Mouse (Mus musculus): ENCODE measurements around the gene Slc27a5. TPM values are rescaled to one million over a fixed set of nuclear protein-coding genes. Genes with fewer than 3 reads are reported as not detected.

Gene Slc27a5
- total and polyA plus RNA-seq, 3 experiments: 0.04 TPM; not detected in 2

DNA sequence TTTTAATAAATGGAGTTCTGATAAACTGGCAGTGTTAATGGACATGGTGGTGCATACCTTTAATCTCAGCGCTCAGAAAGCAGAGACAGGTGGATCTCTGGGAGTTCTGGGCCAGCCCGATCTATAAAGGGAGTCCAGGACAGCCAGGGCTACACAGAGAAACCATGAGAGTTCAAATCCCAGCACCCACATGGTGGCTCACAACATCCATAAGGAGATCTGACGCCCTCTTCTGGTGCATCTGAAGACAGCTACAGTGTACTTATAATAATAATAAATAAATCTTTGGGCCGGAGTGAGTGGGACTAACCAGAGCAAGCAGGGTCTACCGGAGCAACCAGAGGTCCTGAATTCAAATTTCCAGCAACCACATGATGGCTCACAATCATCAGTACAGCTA lies 5.4 kb upstream of the Slc27a5 start:
- TF ChIP-seq CTCF (conservative IDR thresholded peaks at IDR 0.05 in 1 of 2, IDR thresholded peaks at IDR 0.05 in 1 of 2; ENCODE audit: low read depth in 2 of 2, low read length in 2 of 2): peak in 1 of 2 experiments; percentile 9; a peak in 1 of 4 replicates
- TF ChIP-seq ZNF384 (IDR thresholded peaks at IDR 0.05; ENCODE audit: low read depth, low read length): no peak
- no peaks in the 10 kb centered on the region for H3K27me3 ChIP-seq (replicated peaks)
- no peaks in the 10 kb centered on the region for H3K79me2 ChIP-seq (replicated peaks; ENCODE audit: control insufficient read depth, extremely low read depth, insufficient read depth, poor library complexity, severe bottlenecking)
- in situ Hi-C loops (cut with MboI; ENCODE audit: low pct_ligation_motif_present, low pct_unique_long_range_greater_than_20kb, low sequenced_read_pairs) (loop anchor here (10.0 to 25.0 kb wide), 2 partner anchors 389 to 516 kb away; partner anchors contain the start of gene Zfp606), dilution Hi-C loops (cut with MboI; ENCODE audit: extremely low pct_ligation_motif_present, extremely low pct_unique_long_range_greater_than_20kb, low sequenced_read_pairs) (no loop called here)
- H3K9me3 ChIP-seq (replicated peaks; ENCODE audit: low read length): no peaks in the 10 kb centered on the region
- H3K36me3 ChIP-seq (replicated peaks in 1 of 2; ENCODE audit: control insufficient read depth in 1 of 2, insufficient read depth in 1 of 2, low read length in 1 of 2): peaks cover 25 to 39% of the 10 kb centered on the region in 2 experiments
- no peak overlapping the region for H3K9ac ChIP-seq (ENCODE audit: insufficient read depth, low read depth)
- H3K4me2 ChIP-seq (ENCODE audit: insufficient read depth, low read depth, poor library complexity, severe bottlenecking): no peak overlapping the region
- no peak overlapping the region for H3K27ac ChIP-seq (ENCODE audit: insufficient read depth, low read depth)
- no peak for DNase-seq (ENCODE audit: extremely low read depth)
- H3K4me3 ChIP-seq (replicated peaks in 1 of 3; ENCODE audit: low read depth in 2 of 3, low read length in 2 of 3, poor library complexity in 1 of 3): no peak overlapping the region
- H3K4me1 ChIP-seq (ENCODE audit: control insufficient read depth in 1 of 2, insufficient read depth in 2 of 2): peaks cover under 1 to 4% of the 10 kb centered on the region in 2 experiments; a peak in 2 of 4 replicates

DNA sequence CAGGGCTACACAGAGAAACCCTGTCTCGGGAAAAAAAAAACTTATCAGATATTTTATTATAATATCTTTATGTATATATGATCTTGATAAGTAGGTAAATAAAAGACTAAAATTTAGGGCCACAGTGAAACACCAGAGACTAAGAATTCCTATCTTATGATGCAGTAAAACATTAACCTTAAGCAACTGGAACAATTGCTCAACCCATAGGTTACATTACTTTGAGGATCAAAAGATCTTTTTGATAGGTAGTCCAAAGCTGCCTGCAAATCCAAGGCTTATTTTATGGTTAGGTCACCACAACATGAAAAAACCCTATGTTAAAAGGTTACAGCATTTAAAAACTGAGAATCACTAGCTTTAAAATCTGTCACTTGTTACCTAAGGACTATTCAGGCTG lies 3.6 kb upstream of the Slc27a5 start:
- H3K79me2 ChIP-seq (replicated peaks; ENCODE audit: control insufficient read depth, extremely low read depth, insufficient read depth, poor library complexity, severe bottlenecking): no peaks in the 10 kb centered on the region
- H3K9me3 ChIP-seq (replicated peaks; ENCODE audit: low read length): no peaks in the 10 kb centered on the region
- in situ Hi-C loops (cut with MboI; ENCODE audit: low pct_ligation_motif_present, low pct_unique_long_range_greater_than_20kb, low sequenced_read_pairs) (loop anchor here (10.0 to 25.0 kb wide), 2 partner anchors 387 to 514 kb away; partner anchors contain the start of gene Zfp606), dilution Hi-C loops (cut with MboI; ENCODE audit: extremely low pct_ligation_motif_present, extremely low pct_unique_long_range_greater_than_20kb, low sequenced_read_pairs) (no loop called here)
- H3K4me3 ChIP-seq (replicated peaks in 1 of 3; ENCODE audit: low read depth in 2 of 3, low read length in 2 of 3, poor library complexity in 1 of 3): no peak overlapping the region
- no peak overlapping the region for H3K4me2 ChIP-seq (ENCODE audit: insufficient read depth, low read depth, poor library complexity, severe bottlenecking)
- H3K9ac ChIP-seq (ENCODE audit: insufficient read depth, low read depth): no peak overlapping the region
- no peak for DNase-seq (ENCODE audit: extremely low read depth)
- H3K27me3 ChIP-seq (replicated peaks): no peaks in the 10 kb centered on the region
- TF ChIP-seq ZKSCAN1 (IDR thresholded peaks at IDR 0.05; ENCODE audit: borderline replicate concordance, low read depth, low read length): no peak
- peaks cover 10 to 22% of the 10 kb centered on the region in 2 experiments for H3K36me3 ChIP-seq (replicated peaks in 1 of 2; ENCODE audit: control insufficient read depth in 1 of 2, insufficient read depth in 1 of 2, low read length in 1 of 2)
- H3K27ac ChIP-seq (ENCODE audit: insufficient read depth, low read depth): no peak overlapping the region
- H3K4me1 ChIP-seq (ENCODE audit: control insufficient read depth in 1 of 2, insufficient read depth in 2 of 2): 0 out of 4 replicates have a peak, but pooled peaks cover 0 to 3% of the 10 kb centered on the region in 2 experiments

DNA sequence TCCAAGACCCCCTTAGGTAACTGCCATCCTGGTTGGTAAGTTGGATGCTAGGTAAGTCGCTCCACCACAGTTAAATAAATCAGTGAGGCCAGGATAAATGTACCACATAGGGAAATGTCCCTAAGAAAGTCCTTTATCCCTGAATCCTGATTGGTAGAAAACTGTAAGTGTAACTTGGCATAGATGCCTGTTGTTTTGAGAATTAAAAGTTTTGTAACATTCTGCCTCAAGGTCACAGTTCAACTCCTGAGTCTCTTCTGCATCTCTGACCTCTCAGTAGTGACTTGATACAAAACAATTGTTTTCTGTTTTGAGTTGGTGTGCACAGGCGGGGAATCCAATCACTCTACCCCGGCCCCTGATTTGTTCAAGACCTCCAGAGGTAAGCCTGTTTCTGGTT lies 859 bp upstream of the Slc27a5 start, which contains the start of gene Trim28:
Gene Trim28, plus strand, starts transcription at position 264 of the 400 bp plus-strand sequence.
- H3K4me2 ChIP-seq (ENCODE audit: insufficient read depth, low read depth, poor library complexity, severe bottlenecking): no peak within 1 kb of the TSS
- no peaks in the 10 kb centered on the region for H3K27me3 ChIP-seq (replicated peaks)
- 0 out of 4 replicates have a peak, but pooled peaks cover 0 to 3% of the 10 kb centered on the region in 2 experiments for H3K4me1 ChIP-seq (ENCODE audit: control insufficient read depth in 1 of 2, insufficient read depth in 2 of 2)
- no peaks in the 10 kb centered on the region for H3K9me3 ChIP-seq (replicated peaks; ENCODE audit: low read length)
- no peaks in the 10 kb centered on the region for H3K79me2 ChIP-seq (replicated peaks; ENCODE audit: control insufficient read depth, extremely low read depth, insufficient read depth, poor library complexity, severe bottlenecking)
- H3K27ac ChIP-seq (ENCODE audit: insufficient read depth, low read depth): no peak within 1 kb of the TSS
- no peak for DNase-seq (ENCODE audit: extremely low read depth)
- dilution Hi-C loops (cut with MboI; ENCODE audit: extremely low pct_ligation_motif_present, extremely low pct_unique_long_range_greater_than_20kb, low sequenced_read_pairs): no loop called here
- H3K9ac ChIP-seq (ENCODE audit: insufficient read depth, low read depth): no peak within 1 kb of the TSS
- TF ChIP-seq IRF4 (IDR thresholded peaks at IDR 0.05; ENCODE audit: low read depth, low read length) (no peak), MYC (IDR thresholded peaks at IDR 0.05; ENCODE audit: low read depth, low read length) (no peak), USF2 (conservative IDR thresholded peaks at IDR 0.05; ENCODE audit: low read depth, low read length) (no peak), UBTF (IDR thresholded peaks at IDR 0.05; ENCODE audit: low read depth, low read length) (no peak), POLR2AphosphoS2 (IDR thresholded peaks at IDR 0.05; ENCODE audit: low read depth, low read length) (no peak), TBP (conservative IDR thresholded peaks at IDR 0.05; ENCODE audit: low read depth, low read length) (no peak), JUND (conservative IDR thresholded peaks at IDR 0.05; ENCODE audit: low read depth, low read length) (no peak), PAX5 (IDR thresholded peaks at IDR 0.05; ENCODE audit: low read length) (no peak)
- H3K4me3 ChIP-seq (replicated peaks in 1 of 3; ENCODE audit: low read depth in 2 of 3, low read length in 2 of 3, poor library complexity in 1 of 3): no peak within 1 kb of the TSS
- no peaks in the 10 kb centered on the region for H3K36me3 ChIP-seq (replicated peaks in 1 of 2; ENCODE audit: control insufficient read depth in 1 of 2, insufficient read depth in 1 of 2, low read length in 1 of 2)
- in situ Hi-C loops (cut with MboI; ENCODE audit: low pct_ligation_motif_present, low pct_unique_long_range_greater_than_20kb, low sequenced_read_pairs): no loop called here
